Mouse (Mus musculus): ENCODE results near the gene Gm14632.
"Not testable (repeated sequence)": the region's sequence is repeated elsewhere in the genome, so short reads cannot be mapped to it uniquely, and the experiment has no call there.

The Gm14632 gene

GRCm38 (mm10) chrX:30329472-30329871 is at the start of gene Gm14632:
TSS of gene Gm14632 (plus strand) at chrX:30329772.
- not testable (repeated sequence) for DNase-seq

Measured in cerebellum, adult 11 months (tissue).